Mouse (Mus musculus): ENCODE data around the gene Gm1604a. TPM values are rescaled to one million over a fixed set of nuclear protein-coding genes. Genes with fewer than 3 reads are reported as not detected.
A peak's percentile ranks its signal among the peaks of the same experiment; 100 is the strongest.
"Not testable (repeated sequence)": the region's sequence is repeated elsewhere in the genome, so short reads cannot be mapped to it uniquely, and the experiment has no call there.

Gm1604a gene
- polyA plus RNA-seq, 1 experiment from 2014 or later = not detected

DNA sequence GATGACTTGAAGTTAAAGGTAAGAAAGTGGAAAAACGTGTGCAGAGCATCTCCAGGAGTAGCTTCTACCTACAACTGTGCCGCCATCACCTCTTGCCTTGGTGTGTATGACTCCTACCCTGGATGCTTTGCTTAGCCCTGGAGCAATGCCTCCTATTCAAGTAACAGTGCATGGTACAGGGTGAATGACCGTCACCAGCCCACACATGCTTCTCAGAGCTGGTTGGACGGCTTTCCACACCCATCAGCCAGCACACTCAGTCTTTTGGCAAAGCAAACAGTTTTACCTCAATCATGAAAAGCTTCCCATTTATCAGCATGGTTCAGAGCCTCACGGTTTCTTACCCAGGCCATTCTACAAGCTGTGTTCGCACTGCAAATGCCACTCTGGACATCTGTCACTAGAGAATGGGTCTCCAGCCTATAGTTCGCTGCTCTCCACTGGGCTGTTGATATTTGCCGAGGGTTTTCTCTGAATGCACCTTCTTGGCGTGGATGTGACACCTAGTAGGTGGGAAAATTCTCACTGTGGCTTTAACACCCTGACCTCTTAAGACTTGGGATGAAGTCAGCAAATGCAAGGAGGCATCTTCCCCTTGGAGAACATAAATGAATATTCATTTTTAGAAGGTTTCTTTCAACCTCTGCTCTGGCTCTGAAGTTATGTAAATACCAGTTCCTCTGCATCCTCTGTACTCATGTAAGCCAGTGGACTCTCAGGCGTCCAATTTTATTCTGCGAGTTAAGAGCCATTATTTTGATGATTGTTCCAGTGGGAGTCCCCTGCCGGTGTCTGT lies 23.4 kb upstream of the Gm1604a start:
- not testable (repeated sequence) for H3K4me2 ChIP-seq (ENCODE audit: low read depth, low read length); H3K4me1 ChIP-seq (ENCODE audit: control insufficient read depth, insufficient read depth, low read length); H3K4me3 ChIP-seq (ENCODE audit: low read depth, low read length); H3K9ac ChIP-seq (replicated peaks; ENCODE audit: low read length); H3K9me3 ChIP-seq (replicated peaks; ENCODE audit: control insufficient read depth, low read length); H3K27ac ChIP-seq (replicated peaks; ENCODE audit: low read depth, low read length); DNase-seq (ENCODE audit: low spot score); H3K27me3 ChIP-seq (ENCODE audit: control insufficient read depth, insufficient read depth, low read length); H3K36me3 ChIP-seq (replicated peaks; ENCODE audit: control insufficient read depth, insufficient read depth, low read depth, low read length); ATAC-seq (replicated peaks; ENCODE audit: insufficient number of reproducible peaks, low FRiP score, low TSS enrichment, low read depth)
- WGBS = 84% methylated on average over 8 of the region's 12 CpGs

DNA sequence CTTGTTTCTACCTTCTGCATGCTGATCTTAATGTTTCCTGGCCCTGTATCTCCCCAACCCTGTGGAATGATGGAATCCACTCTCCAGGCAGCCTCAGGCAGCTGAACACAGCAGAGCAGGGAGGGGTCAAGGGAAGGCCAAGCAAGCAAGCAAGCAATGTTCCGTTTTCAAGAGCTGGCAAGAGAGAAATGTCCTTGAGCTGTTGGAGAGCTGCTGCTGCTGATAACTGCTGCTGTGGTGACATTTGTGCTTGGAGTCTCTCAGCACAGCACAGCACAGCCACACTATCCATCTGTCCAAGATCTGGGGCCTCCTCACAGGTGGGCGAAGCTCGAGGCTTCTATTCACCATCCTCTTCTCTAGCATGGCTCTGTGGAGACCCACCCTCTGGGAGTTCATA lies 22.0 kb upstream of the Gm1604a start:
- WGBS = no CpG with 5 or more reads among the region's 3 CpGs

DNA sequence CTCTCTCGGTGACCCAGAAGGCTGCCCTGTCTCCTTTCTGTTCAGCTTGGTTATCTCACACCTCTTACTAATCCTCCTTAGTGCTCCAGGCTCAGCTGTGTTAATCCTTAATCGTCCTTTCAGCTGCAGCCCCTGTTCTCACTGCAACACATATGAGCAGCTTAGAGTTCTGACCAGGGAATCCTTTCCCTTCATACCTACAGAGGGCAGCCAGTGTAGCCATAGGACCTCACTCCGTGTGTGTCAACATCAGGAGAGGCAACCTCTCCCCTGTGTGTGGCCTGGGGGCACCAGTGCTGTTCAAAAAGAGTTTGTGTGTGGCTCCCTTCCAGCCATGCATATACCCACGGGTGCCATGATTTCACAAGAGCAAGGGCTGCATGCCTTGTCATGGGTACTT lies 19.7 kb upstream of the Gm1604a start:
- H3K27ac ChIP-seq (replicated peaks; ENCODE audit: low read depth, low read length); DNase-seq (ENCODE audit: low spot score); H3K4me1 ChIP-seq (ENCODE audit: control insufficient read depth, insufficient read depth, low read length); H3K9ac ChIP-seq (replicated peaks; ENCODE audit: low read length); H3K9me3 ChIP-seq (replicated peaks; ENCODE audit: control insufficient read depth, low read length); H3K36me3 ChIP-seq (replicated peaks; ENCODE audit: control insufficient read depth, insufficient read depth, low read depth, low read length); H3K27me3 ChIP-seq (ENCODE audit: control insufficient read depth, insufficient read depth, low read length); H3K4me2 ChIP-seq (ENCODE audit: low read depth, low read length); H3K4me3 ChIP-seq (ENCODE audit: low read depth, low read length); ATAC-seq (replicated peaks; ENCODE audit: insufficient number of reproducible peaks, low FRiP score, low TSS enrichment, low read depth): not testable (repeated sequence)
- 57% methylated on average over 2 of the region's 4 CpGs for WGBS

More for the DNA sequence above, 22.0 kb upstream of the Gm1604a start:
- not testable (repeated sequence) for ATAC-seq (replicated peaks; ENCODE audit: insufficient number of reproducible peaks, low FRiP score, low TSS enrichment, low read depth); H3K9me3 ChIP-seq (replicated peaks; ENCODE audit: control insufficient read depth, low read length); H3K4me1 ChIP-seq (ENCODE audit: control insufficient read depth, insufficient read depth, low read length); H3K4me3 ChIP-seq (ENCODE audit: low read depth, low read length); H3K36me3 ChIP-seq (replicated peaks; ENCODE audit: control insufficient read depth, insufficient read depth, low read depth, low read length); H3K27me3 ChIP-seq (ENCODE audit: control insufficient read depth, insufficient read depth, low read length); H3K4me2 ChIP-seq (ENCODE audit: low read depth, low read length); DNase-seq (ENCODE audit: low spot score); H3K9ac ChIP-seq (replicated peaks; ENCODE audit: low read length); H3K27ac ChIP-seq (replicated peaks; ENCODE audit: low read depth, low read length)

DNA sequence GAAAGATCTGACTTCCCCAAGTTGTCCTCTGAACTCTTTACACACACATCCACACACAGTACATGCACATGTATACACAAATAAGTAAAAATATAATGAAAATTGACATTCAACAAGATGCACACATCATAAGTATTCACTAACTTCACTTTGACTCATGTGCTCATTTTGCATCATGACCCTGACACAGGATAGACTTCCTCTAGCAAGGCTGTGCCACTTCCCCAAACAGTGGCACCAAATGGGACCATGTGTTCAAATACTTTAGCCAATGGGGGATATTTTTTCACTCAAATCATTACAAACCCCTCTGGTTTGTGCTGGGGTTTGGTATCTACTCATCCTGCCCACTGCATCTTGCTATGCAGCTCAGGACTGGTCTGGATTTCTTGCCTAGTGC lies 16.5 kb upstream of the Gm1604a start:
- not testable (repeated sequence) for DNase-seq (ENCODE audit: low spot score)

GRCm38 (mm10) chr17:7009440-7009839 lies 15.9 kb upstream of the Gm1604a start:
- not testable (repeated sequence) for DNase-seq (ENCODE audit: low spot score); ATAC-seq (replicated peaks; ENCODE audit: insufficient number of reproducible peaks, low FRiP score, low TSS enrichment, low read depth); H3K27me3 ChIP-seq (ENCODE audit: control insufficient read depth, insufficient read depth, low read length); H3K27ac ChIP-seq (replicated peaks; ENCODE audit: low read depth, low read length); H3K4me2 ChIP-seq (ENCODE audit: low read depth, low read length); H3K9me3 ChIP-seq (replicated peaks; ENCODE audit: control insufficient read depth, low read length); H3K9ac ChIP-seq (replicated peaks; ENCODE audit: low read length); H3K4me3 ChIP-seq (ENCODE audit: low read depth, low read length); H3K36me3 ChIP-seq (replicated peaks; ENCODE audit: control insufficient read depth, insufficient read depth, low read depth, low read length); H3K4me1 ChIP-seq (ENCODE audit: control insufficient read depth, insufficient read depth, low read length)
- no CpG with 5 or more reads among the region's 7 CpGs for WGBS

More for the DNA sequence above, 16.5 kb upstream of the Gm1604a start:
- not testable (repeated sequence) for H3K4me2 ChIP-seq (ENCODE audit: low read depth, low read length); H3K4me1 ChIP-seq (ENCODE audit: control insufficient read depth, insufficient read depth, low read length); H3K9me3 ChIP-seq (replicated peaks; ENCODE audit: control insufficient read depth, low read length); H3K4me3 ChIP-seq (ENCODE audit: low read depth, low read length); H3K36me3 ChIP-seq (replicated peaks; ENCODE audit: control insufficient read depth, insufficient read depth, low read depth, low read length); H3K27ac ChIP-seq (replicated peaks; ENCODE audit: low read depth, low read length); H3K9ac ChIP-seq (replicated peaks; ENCODE audit: low read length); ATAC-seq (replicated peaks; ENCODE audit: insufficient number of reproducible peaks, low FRiP score, low TSS enrichment, low read depth); H3K27me3 ChIP-seq (ENCODE audit: control insufficient read depth, insufficient read depth, low read length)

GRCm38 (mm10) chr17:7009901-7010300 lies 15.5 kb upstream of the Gm1604a start:
- H3K27me3 ChIP-seq (ENCODE audit: control insufficient read depth, insufficient read depth, low read length); ATAC-seq (replicated peaks; ENCODE audit: insufficient number of reproducible peaks, low FRiP score, low TSS enrichment, low read depth); H3K9ac ChIP-seq (replicated peaks; ENCODE audit: low read length); H3K27ac ChIP-seq (replicated peaks; ENCODE audit: low read depth, low read length); H3K4me2 ChIP-seq (ENCODE audit: low read depth, low read length); H3K4me3 ChIP-seq (ENCODE audit: low read depth, low read length); H3K9me3 ChIP-seq (replicated peaks; ENCODE audit: control insufficient read depth, low read length); H3K4me1 ChIP-seq (ENCODE audit: control insufficient read depth, insufficient read depth, low read length); H3K36me3 ChIP-seq (replicated peaks; ENCODE audit: control insufficient read depth, insufficient read depth, low read depth, low read length): not testable (repeated sequence)
- 57% methylated on average over 4 of the region's 9 CpGs for WGBS
- peak; percentile 0 for DNase-seq (ENCODE audit: low spot score)

DNA sequence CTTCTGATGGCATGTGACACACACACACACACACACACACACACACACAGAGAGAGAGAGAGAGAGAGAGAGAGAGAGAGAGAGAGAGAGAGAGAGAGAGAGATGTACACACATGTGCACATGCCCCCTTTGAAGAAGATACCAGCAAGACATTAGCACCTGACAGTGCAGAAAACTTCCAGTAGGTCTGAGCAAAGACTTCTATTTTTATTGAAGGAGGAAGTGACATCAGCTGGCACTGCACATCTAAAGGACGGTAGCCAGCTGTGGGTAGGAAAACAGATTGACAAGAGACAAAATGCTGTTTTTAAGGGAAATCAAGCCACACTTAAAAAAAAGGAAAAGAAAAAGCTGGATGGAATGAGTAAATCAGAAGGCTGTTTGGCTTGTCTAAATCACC lies 11.2 kb upstream of the Gm1604a start:
- H3K27ac ChIP-seq (replicated peaks; ENCODE audit: low read depth, low read length); H3K4me2 ChIP-seq (ENCODE audit: low read depth, low read length); ATAC-seq (replicated peaks; ENCODE audit: insufficient number of reproducible peaks, low FRiP score, low TSS enrichment, low read depth); DNase-seq (ENCODE audit: low spot score); H3K9me3 ChIP-seq (replicated peaks; ENCODE audit: control insufficient read depth, low read length); H3K36me3 ChIP-seq (replicated peaks; ENCODE audit: control insufficient read depth, insufficient read depth, low read depth, low read length); H3K27me3 ChIP-seq (ENCODE audit: control insufficient read depth, insufficient read depth, low read length); H3K4me3 ChIP-seq (ENCODE audit: low read depth, low read length); H3K9ac ChIP-seq (replicated peaks; ENCODE audit: low read length); H3K4me1 ChIP-seq (ENCODE audit: control insufficient read depth, insufficient read depth, low read length): not testable (repeated sequence)
- WGBS = no CpG with 5 or more reads among the region's 1 CpGs

GRCm38 (mm10) chr17:7025764-7026346 lies 487 bp downstream of the Gm1604a start:
- H3K4me3 ChIP-seq (ENCODE audit: low read depth, low read length); H3K36me3 ChIP-seq (replicated peaks; ENCODE audit: control insufficient read depth, insufficient read depth, low read depth, low read length); H3K4me1 ChIP-seq (ENCODE audit: control insufficient read depth, insufficient read depth, low read length); DNase-seq (ENCODE audit: low spot score); H3K27me3 ChIP-seq (ENCODE audit: control insufficient read depth, insufficient read depth, low read length); H3K9me3 ChIP-seq (replicated peaks; ENCODE audit: control insufficient read depth, low read length); H3K4me2 ChIP-seq (ENCODE audit: low read depth, low read length); H3K9ac ChIP-seq (replicated peaks; ENCODE audit: low read length); H3K27ac ChIP-seq (replicated peaks; ENCODE audit: low read depth, low read length); ATAC-seq (replicated peaks; ENCODE audit: insufficient number of reproducible peaks, low FRiP score, low TSS enrichment, low read depth): not testable (repeated sequence)
- WGBS = 72% methylated on average over 3 of the region's 14 CpGs
